Mouse (Mus musculus): Measurements from ENCODE around the gene Dscaml1. TPM values are rescaled to one million over a fixed set of nuclear protein-coding genes. Genes with fewer than 3 reads are reported as not detected.

Gene Dscaml1
- polyA plus RNA-seq, 1 experiment = 53.8 TPM

DNA sequence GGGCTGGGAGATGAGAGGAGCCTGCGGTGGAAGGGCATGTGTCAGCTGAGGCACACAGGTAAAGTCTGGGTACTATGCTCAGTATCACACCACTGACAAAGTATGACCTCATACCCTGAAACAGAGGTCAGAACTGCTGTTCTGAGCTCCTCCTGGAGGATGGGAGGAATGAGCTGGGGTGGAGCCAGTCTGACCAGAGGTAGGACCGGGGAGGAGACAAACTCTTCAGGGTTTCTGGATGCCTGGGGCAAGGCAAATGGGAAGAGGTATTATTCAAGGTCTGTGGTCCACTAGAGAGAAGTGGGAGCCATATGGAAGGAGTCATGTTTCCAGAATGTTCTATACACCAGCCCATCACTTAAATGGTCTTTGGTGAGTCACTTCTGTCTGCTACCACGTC is 15.3 kb upstream of the Dscaml1 start:
- DNase-seq (ENCODE audit: extremely low spot score in 1 of 2, low spot score in 1 of 2) = no peak

DNA sequence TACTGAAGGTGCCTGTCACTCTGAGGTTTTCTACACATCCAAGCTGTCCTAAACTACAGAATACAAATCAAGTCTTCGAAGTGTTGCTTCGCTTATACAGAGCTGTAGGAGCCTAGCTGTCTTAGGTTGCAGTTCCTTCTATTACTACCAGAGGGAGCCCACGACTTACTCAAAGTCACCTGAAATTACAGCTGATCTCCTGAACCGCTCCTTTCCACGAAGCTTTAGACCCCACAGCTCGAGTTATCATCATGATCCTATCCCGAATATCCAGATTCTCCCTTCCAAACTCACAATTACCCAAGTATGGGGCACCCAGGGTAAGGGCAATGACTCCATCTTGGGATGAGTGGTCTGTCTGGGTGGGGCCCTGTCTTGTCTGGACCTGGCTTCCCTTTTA is 14.6 kb upstream of the Dscaml1 start:
- DNase-seq (ENCODE audit: extremely low spot score in 1 of 2, low spot score in 1 of 2) = peak in 1 of 2 experiments; percentile 83

DNA sequence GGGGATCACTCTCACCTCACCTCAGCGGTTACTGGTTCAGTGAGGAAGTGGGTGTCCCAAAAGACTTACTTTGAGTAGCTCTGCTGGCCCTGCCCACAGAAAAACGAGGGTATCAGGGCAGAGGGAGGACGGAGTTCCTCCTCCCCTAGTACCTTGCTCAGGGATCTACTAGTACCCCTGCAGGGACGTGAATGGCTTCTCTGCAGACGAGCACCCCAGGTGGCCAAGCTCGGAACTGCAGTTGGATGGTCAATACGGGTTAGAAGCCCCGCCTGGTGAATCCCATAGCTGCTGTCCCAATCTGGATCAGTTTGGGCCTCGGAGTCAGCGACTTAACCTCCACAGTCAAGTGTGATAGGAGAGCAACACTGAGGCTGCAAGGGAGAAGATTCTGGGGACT is 14.1 kb upstream of the Dscaml1 start:
- DNase-seq (ENCODE audit: extremely low spot score in 1 of 2, low spot score in 1 of 2) = peak; percentile 67 to 96

DNA sequence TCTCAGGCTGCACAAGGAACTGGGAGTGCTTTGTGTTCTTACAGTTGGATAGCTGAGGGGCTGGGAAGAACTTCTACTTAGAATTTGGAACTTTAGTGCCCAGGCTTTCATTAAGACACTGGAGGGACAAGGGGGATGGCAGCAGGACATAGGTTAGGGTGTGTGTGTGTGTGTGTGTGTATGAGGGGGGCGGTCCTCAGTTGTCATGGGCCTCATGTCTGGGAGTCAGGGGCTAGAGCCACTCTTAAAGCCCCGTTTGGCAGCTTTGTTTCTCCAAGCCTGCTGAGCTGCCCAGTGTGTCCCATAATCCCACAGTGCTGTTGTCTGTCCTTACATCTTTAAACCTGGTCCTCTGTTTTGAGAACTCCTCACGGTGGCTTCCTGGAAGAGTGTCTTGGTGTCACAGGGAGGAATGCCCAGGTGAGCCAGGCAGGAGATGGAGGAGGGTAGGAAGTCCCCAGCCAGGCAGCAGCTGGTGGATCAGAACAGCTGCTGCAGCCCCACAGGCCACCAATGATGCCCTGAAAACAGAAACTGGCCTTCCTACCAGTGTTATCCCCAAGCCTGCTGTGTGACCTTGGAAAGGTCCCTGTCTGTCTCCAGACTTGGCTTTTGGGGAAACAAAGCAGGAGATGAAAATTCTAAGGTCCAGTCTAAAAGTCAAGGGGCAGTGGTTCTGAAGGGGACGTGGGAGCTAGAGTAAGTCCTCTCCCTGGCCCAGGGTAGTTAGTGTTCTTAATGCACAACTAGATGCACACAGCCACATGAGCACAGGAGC is 13.5 kb upstream of the Dscaml1 start:
- no peak for DNase-seq (ENCODE audit: extremely low spot score in 1 of 2, low spot score in 1 of 2)

DNA sequence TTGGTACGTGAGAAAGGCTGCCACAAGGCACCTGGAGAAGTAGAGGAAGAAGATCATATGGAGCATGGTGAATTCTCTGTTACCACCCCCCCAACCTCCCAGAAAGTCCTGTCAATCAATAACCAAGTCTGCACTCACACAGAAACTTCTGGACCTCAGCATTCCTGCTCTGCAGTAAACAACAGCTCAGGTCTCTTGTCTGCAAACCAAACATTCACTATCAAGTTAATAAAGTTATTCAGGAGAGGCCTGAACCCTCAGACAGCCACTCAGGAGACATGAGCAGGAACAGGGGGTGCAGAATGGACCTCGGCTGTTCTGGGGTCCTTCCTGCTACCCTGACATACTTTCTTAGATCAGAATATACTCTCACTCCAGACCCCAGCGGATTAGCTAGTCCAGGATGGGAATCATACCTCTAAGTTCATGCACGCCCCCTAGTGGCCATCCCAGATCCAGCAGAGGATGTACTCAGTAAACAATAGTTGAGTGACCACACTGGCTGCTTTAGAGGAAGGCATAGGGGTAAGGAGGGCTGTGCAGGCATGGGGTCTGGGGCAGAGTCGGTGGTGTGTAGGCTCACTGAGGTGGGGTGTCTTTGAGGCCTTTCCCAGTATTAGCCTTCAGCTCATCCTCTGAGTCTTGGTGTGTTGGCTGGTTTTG is 12.8 kb upstream of the Dscaml1 start:
- no peak for DNase-seq (ENCODE audit: extremely low spot score in 1 of 2, low spot score in 1 of 2)

DNA sequence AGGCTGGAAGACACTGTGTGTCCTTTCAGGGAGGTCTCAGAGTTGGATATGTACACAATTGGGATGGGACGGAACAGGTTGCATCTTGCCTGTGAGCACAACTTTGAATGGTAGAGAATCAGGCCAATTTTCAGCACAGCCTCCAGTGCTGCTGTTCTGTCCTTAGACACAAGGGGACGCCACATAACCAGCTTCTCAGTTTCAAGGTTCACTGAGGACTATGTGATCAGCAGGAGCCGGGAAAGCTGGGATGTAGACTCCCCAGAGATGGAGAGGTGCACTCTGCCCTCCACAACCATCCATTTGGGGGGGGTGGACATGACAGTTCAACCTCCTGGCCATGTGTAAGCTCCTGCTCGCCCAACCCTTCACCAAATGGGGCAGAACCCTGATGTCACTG is 10.5 kb upstream of the Dscaml1 start:
- peak in 1 of 2 experiments; percentile 93 for DNase-seq (ENCODE audit: extremely low spot score in 1 of 2, low spot score in 1 of 2)

DNA sequence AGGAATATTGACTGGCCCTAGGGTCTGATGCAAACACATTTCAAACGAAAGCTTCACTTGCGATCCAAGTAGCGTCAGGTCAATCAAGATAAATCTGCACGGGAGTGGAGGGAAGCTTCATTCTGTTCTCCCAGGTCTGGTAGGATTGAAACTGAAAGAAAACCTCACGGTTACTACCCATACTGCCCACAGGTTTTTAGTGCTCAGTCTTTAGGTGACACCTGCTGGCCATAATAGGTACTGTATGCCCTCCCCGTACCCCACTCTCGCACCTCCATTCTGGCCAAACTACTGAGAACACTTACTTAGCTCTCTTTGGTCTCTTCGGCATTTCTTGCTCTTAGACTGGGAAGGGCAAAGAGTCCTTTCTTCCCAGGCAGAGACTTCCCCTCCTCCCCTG is 9.2 kb upstream of the Dscaml1 start:
- peak in 1 of 2 experiments; percentile 68 for DNase-seq (ENCODE audit: extremely low spot score in 1 of 2, low spot score in 1 of 2)

DNA sequence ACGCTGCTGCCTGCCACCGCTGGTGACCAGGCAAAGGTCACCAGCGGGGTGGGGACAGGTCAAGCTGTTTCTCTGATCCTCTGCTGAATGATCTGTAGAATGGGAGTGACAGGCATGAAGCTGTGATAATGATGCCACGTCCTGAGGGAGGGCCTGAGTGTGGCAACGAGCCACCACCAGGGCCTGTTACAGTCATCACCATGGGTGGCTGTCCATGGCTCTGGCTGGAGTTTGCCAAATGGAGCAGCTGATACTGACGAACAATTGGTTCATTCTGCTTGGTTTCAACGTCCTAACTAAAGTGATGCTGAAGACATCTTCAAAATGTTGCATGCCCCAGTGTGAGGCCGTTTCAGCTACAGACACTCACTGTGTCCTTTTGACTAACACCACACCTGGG is 8.2 kb upstream of the Dscaml1 start:
- no peak for DNase-seq (ENCODE audit: extremely low spot score in 1 of 2, low spot score in 1 of 2)

DNA sequence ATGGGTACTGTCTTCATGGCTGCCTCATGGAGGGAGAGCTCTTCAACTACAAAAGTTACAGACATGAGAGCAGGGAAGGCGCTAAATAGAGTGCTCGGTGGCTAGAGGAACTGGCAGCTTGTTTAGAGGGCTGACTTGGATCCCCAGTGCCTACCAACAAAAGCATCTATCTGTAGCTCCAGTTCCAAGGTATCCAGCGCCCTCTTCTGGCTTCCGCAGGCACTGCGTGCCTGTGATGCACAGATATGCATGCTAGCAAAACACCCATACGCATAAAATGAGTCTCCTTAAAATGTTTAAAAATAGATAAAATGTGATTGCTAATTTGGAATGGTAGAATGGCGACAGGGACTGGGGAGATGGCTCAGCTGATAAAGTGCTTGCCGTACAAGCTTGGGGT is 5.2 kb upstream of the Dscaml1 start:
- no peak for DNase-seq (ENCODE audit: extremely low spot score in 1 of 2, low spot score in 1 of 2)

DNA sequence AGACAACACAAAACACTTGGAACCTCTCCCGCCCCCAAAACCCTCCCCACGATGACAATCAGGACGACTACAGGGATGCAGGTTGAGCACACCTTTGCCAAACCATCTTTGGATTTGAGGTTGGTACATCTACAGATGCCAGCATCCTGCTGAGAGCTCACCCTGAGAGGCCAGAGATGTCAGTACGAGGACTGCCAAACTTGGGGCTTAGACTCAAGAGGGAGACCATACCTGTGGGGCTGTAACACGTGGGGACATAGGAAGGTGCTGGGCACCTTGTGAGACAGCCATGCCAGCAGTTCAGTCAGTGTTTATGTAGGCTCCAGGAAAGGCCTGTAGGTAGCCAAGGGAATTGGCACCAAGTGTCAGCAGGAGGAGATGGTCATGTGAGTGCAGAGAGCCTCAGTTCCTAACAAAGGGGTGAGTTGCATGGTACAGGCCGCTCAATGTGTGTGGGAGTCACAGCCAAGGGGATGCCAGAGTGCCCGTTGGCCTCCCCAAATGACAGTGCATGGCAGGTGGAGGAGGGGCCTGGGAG is 3.6 kb upstream of the Dscaml1 start:
- DNase-seq (ENCODE audit: extremely low spot score in 1 of 2, low spot score in 1 of 2) = no peak

DNA sequence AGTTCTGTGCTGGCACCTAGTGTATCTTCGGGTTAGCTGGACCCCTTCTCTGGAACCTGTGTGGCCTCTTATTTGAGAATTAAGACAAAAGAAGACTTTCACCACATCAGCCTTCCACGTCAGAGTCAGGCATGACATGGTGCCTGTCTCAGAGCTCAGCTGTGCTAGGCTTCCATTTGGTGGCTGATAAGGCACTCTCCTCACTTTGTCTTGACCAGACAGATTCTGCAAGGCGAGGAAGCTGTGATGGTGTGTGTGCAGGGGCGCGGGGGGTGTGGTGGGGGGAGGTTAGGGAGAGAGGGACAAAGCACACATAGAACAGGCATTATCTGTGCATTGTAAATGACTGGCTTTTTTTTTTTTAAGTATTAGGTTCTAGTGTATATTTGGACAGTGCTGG is 3.0 kb downstream of the Dscaml1 start:
- DNase-seq (ENCODE audit: extremely low spot score in 1 of 2, low spot score in 1 of 2) = no peak

DNA sequence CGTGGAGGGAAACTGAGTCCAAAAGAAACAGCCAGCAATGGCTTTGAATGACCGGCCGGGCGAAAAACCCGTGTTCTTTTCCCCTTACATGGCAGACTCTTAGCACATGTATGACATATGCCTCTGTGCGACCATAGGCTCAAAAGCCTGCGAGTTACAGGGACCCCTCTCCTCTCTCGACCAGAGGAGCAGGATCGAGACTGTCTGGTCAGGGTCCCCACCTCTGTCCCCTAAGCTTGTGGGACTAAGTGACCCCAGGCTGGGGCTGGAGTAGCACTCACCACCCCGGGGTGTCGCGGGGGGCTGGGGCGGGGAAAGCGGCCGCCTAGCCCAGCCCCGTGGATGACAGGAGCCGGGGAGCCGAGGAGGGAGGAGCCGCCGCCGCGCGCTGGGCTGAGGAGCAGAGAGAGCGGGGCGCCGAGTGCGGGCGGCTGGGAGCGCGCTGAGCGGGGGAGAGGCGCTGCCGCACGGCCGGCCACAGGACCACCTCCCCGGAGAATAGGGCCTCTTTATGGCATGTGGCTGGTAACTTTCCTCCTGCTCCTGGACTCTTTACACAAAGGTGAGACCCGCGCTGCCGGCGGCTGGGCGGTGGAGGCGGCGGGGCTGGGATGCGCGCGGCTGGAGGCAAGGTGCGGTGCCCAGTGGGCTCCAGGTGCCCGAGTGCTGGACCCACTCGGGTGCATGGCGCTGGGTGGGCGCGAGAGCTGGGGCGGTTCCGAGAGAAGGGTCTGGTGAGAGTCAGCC is 3.7 kb downstream of the Dscaml1 start:
- peak in 1 of 2 experiments; percentile 73 for DNase-seq (ENCODE audit: extremely low spot score in 1 of 2, low spot score in 1 of 2)

DNA sequence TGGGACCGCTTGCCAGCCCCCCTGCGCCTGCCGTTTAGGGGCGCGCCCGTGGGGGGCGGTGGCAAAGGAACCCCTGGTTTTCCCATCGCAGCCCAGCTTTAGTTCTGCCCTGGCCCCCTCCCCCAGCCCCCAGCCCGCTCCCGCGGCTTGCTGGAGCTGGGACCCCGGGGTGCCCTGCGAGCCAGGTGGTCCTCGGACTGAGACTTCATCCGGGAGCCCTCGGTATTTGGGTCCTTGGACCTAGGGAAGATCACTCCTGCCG is 4.2 kb downstream of the Dscaml1 start:
- no peak for DNase-seq (ENCODE audit: extremely low spot score in 1 of 2, low spot score in 1 of 2)

DNA sequence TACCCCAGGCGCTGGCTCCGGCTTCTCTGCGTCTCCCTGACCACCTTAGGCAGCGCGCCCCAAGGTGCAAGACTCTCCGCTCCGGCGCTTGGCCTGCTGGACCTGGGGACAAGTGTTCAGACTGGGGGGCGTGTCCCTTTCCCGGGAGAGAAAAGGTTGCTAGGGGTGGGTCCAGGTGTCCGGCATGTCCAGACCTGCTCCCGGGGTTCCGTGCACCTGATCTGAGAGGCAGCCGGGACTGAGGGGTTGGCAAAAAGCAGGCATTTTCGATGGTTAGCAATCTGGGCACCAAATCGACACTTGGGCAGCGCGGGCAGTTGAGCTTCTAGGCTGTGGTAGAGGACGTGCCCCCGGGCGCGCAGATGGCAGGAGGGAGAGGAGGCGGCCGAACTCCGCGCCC is 4.7 kb downstream of the Dscaml1 start:
- DNase-seq (ENCODE audit: extremely low spot score in 1 of 2, low spot score in 1 of 2) = no peak

DNA sequence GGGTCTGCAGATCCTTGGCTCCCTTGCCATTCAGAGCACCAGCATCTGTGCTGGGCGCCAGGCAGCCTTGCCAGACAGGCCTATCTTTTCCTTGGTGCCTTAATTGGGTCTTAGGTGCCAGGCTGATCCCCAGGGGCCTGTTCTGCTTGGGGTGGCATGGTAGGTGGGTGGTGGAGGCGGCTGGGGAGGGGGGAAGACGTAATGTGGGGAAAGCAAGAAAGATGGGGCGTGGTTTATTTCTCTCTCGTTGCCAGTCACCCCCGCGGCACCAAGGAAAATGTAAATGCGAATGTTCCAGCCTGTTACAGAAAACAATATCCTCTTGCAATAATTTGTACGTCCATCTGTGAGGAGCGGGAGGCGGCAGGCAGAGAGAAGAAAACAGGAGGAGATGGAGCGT is 6.2 kb downstream of the Dscaml1 start:
- DNase-seq (ENCODE audit: extremely low spot score in 1 of 2, low spot score in 1 of 2) = peak in 1 of 2 experiments; percentile 68

DNA sequence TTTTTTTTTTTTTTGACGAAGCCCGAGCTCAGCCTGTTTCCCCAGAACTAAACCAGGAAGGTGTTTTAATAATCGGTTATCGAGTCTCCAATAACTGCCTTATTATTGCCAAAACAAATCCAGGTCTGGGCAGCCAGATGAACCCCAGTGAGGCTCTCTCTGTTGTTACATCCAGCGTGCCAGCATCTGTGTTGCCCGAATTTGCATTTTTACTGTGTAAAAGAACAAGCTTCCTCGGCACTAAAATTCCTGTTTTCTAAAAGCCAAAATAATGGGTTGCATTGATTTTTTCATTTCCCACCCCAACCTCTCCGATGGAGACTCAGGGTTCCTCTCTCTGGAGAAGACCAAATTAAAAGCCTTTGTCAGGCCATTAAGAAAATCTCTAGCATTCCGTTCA is 6.7 kb downstream of the Dscaml1 start:
- no peak for DNase-seq (ENCODE audit: extremely low spot score in 1 of 2, low spot score in 1 of 2)

DNA sequence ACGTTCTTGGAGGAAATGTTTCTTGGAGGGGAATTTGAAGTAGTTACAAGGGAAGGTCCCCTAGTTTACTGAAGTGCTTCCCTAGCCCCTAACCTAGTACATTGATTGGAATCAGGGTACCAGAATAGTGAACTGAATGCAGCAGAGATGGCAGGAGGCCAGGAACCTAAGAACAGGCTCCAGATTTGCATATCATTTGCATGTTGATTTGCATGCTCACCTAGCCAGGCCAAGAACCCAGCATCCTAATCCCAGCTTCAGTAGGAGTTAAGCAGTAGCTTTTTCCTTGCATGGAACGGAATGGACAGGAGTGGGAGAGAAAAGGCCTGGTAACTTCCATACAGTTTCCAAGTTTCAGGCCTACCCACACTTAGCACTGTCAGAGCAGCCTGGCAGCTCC is 7.7 kb downstream of the Dscaml1 start:
- DNase-seq (ENCODE audit: extremely low spot score in 1 of 2, low spot score in 1 of 2) = peak in 1 of 2 experiments; percentile 62

DNA sequence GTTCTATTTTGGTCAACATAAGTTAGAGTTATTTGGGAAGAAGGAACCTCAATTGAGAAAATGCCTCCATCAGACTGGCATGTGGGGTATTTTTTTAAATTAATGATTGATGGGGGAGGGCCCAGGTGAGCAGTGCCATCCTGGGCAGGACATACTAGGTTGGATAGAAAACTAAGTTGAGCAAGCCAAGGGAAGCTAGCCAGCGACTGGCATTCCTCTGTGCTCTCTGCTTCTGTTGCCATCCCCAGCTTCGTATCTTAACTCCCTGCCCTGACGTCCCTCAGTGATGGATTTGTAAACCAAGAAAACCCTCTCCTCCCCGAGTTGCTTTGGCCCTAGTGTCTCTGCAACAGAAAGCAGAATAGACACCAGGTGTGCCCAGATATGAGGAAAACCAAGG is 12.6 kb downstream of the Dscaml1 start:
- DNase-seq (ENCODE audit: extremely low spot score in 1 of 2, low spot score in 1 of 2) = no peak

DNA sequence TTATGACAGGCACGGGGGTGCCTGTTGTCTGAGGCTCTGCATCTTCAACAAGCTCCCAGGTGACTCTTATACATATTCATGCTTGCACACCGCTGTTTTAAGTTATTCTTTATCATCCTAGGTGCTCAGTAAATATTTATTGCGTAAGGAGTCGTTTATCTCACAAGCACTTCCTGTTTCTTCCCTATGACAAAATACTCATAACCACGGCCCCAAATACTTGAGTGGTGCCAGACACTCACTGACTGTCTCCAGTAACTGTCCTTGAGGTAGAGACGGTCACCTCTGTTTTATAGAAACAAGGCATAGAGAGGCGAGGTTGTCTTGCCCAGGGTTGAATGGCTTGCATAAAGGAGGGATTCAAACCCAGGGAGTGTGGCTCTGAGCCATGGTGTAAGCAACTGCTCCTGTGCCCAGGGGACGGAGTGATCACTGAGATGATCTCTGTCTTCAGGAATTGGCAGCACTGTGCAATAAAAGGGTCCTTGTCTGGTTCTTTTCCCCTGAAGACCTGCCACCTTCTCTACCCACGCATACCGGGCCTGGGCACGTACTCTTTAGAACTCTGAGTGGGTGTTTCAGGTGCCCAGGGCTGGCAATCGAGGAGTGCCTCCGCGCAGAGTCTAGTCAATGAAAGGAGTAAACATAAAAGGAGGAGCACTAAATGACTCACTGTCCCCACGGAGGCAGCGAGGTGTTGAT is 13.8 kb downstream of the Dscaml1 start:
- no peak for DNase-seq (ENCODE audit: extremely low spot score in 1 of 2, low spot score in 1 of 2)

DNA sequence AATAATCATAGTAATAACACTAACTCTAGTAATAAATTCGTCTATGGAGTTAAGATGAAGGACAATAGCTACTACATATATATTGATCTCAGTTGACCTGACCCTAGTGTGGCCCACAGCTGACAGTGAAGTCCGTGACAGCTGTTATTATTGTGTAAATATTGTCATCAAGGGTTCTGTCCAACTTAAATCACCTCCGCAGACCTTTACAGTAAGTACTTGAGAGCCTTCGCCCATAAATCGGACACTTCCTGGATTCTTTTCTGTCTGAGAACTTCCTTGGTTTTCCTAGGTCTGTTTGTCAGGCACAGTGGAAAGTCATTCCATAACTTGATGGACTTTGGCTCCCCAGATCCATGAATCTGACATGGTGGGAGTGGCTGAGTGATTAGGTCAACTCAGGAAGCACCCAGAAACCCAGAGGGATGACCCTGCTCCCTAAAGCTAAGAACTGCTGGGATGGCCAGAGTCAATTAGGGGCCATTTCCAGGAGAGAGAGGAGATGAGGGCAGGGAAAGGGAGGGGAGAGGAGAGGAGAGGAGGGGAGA is 17.9 kb downstream of the Dscaml1 start:
- no peak for DNase-seq (ENCODE audit: extremely low spot score in 1 of 2, low spot score in 1 of 2)

DNA sequence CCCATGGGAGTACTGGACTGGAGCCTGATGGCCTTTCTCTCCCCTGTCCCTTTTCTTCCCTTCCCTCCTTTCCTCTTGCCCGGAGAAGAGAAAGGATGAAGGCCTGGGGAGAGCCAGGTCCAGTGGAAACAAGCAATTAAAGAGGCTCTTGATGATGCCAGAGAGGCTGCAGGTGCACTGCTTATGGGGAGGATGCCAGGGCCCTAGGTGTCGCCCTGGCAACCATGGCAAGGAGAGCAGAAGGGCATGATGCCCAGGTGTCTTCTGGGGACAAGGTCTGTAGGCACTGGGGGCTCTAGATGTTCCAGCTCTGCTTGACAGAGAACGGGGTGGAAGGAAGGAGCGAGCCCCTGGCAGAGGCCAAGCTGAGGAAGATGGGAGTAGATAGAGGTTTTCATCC is 23.2 kb downstream of the Dscaml1 start:
- no peak for DNase-seq (ENCODE audit: extremely low spot score in 1 of 2, low spot score in 1 of 2)

All from frontal cortex, adult 2 months (tissue).